Mouse (Mus musculus) spleen, postnatal 14 days (tissue): ENCODE measurements around the gene Ston1.

Experiments
- DNase-seq, 2 experiments: peaks; one replicate each; pipeline ENCODE4 v3.0.0; 2021 to 2022; ENCODE audit warnings: low spot score in 2 of 2

The Ston1 gene

DNA sequence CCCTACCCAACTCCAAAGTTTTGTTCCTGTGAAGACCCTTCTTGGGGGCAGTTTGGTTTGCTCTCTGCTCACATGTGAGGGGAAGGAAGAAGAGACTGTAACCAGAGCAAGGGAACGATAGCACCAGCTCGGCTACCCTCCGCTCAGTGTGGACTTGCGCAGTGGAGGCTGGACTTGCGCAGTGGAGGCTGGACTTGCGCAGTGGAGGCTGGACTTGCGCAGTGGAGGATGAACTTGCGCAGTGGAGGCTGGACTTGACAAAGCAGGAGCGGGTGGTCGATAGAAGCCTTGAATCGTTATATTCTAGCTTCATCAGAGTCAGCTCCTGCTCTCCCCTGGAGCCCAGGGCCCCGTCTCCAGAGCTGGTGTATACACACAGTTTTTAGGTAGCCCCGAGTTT is 27.9 kb downstream of the Ston1 start:
- DNase-seq: no peak

GRCm38 (mm10) chr17:88625931-88626330 is 28.4 kb downstream of the Ston1 start:
- no peak for DNase-seq

GRCm38 (mm10) chr17:88626347-88626811 is 28.9 kb downstream of the Ston1 start:
- no peak for DNase-seq

GRCm38 (mm10) chr17:88627150-88627549 is 29.7 kb downstream of the Ston1 start:
- no peak for DNase-seq

- no peak for DNase-seq
These were observed 31.3 kb downstream of the Ston1 start for GRCm38 (mm10) chr17:88628676-88629380.

GRCm38 (mm10) chr17:88629381-88629759 is 31.9 kb downstream of the Ston1 start:
- DNase-seq: no peak

DNA sequence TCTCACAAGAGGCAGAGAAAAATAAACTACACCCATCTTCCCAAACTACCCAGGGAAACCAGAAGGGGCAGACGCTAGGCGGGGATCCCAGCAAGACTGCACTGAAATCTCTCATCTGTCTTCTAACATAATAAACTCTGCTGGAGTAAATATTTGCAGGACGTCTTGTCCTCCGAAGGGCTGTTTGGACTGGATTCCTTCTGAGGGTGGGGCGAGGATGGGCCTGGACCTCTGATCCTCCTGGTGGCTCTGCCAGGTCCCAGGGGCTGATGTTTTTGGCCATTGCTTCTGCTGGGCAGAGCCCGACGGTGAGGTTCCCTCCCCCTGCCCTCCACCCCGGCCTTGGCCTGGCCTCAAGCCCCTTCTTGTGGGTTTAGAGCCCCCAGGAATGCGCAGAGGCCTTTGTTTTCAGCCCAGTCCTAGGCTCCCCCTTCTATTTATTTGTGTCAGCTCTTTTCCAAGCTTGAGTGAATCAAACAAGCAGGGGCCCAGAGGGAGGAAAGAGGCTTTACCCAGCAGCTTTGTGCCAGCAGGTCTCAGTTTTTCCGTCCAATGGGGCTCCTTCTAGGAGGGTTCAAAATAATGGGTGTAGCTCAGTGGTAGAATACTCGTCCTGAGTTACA is 32.6 kb downstream of the Ston1 start:
- DNase-seq: no peak

- DNase-seq: no peak
These were observed 33.1 kb downstream of the Ston1 start for GRCm38 (mm10) chr17:88630554-88630948.

DNA sequence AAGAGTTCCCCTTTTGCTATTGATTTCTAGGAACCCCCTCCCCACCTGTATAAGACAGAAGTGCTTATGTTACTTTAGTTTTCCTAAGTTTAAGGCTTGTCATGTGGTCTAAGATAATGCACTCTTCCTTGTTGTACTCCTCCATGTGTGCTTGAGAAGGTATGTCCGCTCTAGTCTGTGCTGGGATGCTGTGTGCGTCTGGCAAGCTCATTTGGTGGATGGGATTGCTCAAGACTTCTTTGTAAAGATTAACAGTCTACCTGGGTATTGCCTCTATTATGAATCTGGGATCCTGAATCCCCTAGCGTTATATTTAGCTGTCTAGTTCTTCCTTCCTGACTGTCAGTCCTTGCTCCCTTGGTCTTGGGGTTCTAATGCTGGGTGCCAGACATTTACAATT is 35.1 kb downstream of the Ston1 start:
- DNase-seq: no peak

- DNase-seq: no peak
These were observed 38.6 kb downstream of the Ston1 start for GRCm38 (mm10) chr17:88636076-88636475.

- no peak for DNase-seq
These were observed 39.1 kb downstream of the Ston1 start for GRCm38 (mm10) chr17:88636587-88636986.

GRCm38 (mm10) chr17:88641012-88641411 is 43.5 kb downstream of the Ston1 start:
- DNase-seq: peak; percentile 23 to 45

DNA sequence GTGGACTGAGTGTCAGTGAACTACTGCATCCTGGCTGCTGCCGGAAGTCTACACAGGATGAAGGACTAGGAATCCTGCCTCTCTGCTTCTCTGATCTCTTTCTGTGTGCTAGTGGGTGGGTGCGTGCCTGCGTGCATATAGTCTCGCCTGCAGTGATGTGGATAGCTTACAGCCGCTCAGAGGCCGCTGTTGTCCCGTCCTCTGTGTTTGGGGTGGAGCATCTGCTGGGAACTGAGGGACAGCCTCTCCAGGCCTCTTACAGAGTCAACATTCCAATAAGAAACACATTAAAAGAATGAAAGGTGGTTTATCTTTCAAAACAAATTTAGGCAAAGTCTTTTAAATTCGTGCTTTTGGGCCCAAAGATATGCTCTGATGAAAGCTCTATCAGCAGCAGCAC is 44.4 kb downstream of the Ston1 start:
- DNase-seq: no peak

- no peak for DNase-seq
These were observed 47.4 kb downstream of the Ston1 start for GRCm38 (mm10) chr17:88644876-88645275.

DNA sequence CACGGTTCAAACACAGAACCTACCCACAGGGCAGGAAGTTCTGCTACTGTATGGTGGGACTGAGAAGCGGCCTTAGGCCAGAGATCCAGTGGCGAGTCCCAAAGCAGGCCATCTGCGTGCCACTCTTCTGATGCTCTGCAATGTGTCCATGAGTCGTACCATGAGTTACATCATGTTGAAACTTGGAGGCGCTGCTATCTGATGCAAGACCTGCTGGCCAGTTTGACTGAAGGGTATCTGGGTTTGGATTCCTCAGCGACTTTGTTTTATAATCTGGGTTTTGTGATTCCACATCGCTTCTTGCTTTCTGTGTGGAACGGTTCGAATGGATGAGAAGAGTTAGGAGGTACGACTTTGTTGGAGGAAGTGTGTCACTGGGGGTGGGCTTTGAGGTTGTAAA is 47.8 kb downstream of the Ston1 start:
- no peak for DNase-seq

- no peak for DNase-seq
These were observed 49.7 kb downstream of the Ston1 start for GRCm38 (mm10) chr17:88647149-88647548.

- DNase-seq: peak in 1 of 2 experiments; percentile 35
These were observed 54.5 kb downstream of the Ston1 start for GRCm38 (mm10) chr17:88652010-88652409.

GRCm38 (mm10) chr17:88652702-88653374 is 55.4 kb downstream of the Ston1 start:
- DNase-seq: peak; percentile 29 to 45

GRCm38 (mm10) chr17:88653375-88653769 is 55.9 kb downstream of the Ston1 start:
- no peak for DNase-seq

DNA sequence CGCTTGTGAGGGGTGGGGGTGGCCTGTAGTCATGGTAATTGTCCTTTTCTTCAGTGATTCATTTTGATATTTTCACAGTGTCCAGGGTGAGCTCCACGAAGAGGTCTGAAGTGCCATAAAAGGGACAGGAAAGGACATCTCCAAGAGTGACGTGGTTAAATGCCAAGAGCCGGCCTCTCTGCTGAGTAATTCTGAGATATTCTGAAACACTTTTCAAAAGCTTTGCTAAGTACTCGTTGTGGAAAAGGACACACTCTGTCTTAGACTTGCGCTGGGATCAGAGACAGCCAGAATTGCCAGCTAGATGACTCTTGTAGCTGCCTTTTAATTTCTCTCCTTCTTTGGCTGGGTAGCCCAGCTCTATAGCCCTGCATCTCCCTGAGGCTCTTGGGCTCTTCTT is 61.0 kb downstream of the Ston1 start:
- DNase-seq: no peak

- DNase-seq: no peak
These were observed 68.6 kb downstream of the Ston1 start for GRCm38 (mm10) chr17:88666076-88666475.

GRCm38 (mm10) chr17:88668452-88668851 is 71.0 kb downstream of the Ston1 start, which contains the start of gene Gtf2a1l:
Gene Gtf2a1l, plus strand, starts transcription at chr17:88668660.
- DNase-seq: peak in 1 of 2 experiments; percentile 5

DNA sequence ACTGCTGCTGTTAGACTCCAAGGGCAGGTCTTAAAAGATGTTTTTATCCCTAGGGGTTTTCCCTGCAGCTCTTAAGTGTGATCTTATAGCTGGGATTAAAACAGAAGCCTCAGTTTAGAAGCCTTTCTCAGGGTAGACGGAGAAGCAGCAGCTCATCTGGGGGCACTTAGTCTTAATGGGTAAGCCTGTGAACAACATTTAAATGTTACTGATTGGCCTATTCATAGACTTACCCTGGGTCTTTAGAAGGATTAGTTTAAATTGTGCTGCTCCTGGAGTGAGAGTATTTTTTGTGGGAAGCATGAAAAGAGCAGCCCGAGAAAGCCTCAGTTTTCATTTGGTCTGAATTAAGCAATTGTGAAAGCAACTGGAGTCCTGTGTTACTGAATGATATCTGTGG is 72.4 kb downstream of the Ston1 start:
- no peak for DNase-seq
